Mouse (Mus musculus) thymus, adult 2 months (tissue): ENCODE data around the gene Lsamp.

Experiments
- CTCF ChIP-seq: fragments of 200-500 bp; IDR thresholded peaks from 2 replicates; pipeline ENCODE4 v1.5.1; 2012; ENCODE audit warnings: mild to moderate bottlenecking, control low read depth, low read length, moderate library complexity, borderline replicate concordance; ENCODE audit not compliant: control insufficient read depth, poor library complexity, insufficient read depth; ENCODE audit errors: extremely low read depth
- POLR2A ChIP-seq: fragments of 200-500 bp; IDR thresholded peaks from 2 replicates; pipeline ENCODE4 v1.6.1; 2012; ENCODE audit warnings: mild to moderate bottlenecking, low read length, control low read depth, moderate library complexity; ENCODE audit not compliant: control insufficient read depth, poor library complexity, insufficient read depth; ENCODE audit errors: extremely low read depth

GRCm38 (mm10) chr16:40536754-40537153 lies 552.6 kb downstream of the Lsamp start:
- TF ChIP-seq CTCF (no peak), POLR2A (no peak)
